Mouse (Mus musculus) liver, adult 2 months (tissue): ENCODE measurements around the gene Rdh9.

Experiments used
- CTCF ChIP-seq: fragments of 200-500 bp; IDR thresholded peaks from 2 replicates; pipeline ENCODE4 v1.5.1; 2011; ENCODE audit warnings: low read depth, low read length, control low read depth
- POLR2A ChIP-seq: fragments of 200-500 bp; IDR thresholded peaks from 2 replicates; pipeline ENCODE4 v1.6.1; 2011; ENCODE audit warnings: low read length, control low read depth; ENCODE audit not compliant: insufficient read depth; ENCODE audit errors: extremely low read depth

- TF ChIP-seq CTCF (no peak), POLR2A (no peak)
Measured at GRCm38 (mm10) chr10:127838539-127838938, 62.4 kb downstream of the Rdh9 start.
